Mouse (Mus musculus) lung, postnatal 36 days (tissue): ENCODE measurements around the gene Gm38119.

ENCODE experiments used
- DNase-seq: peaks from one replicate; pipeline ENCODE4 v3.0.0; 2022; ENCODE audit warnings: mixed read lengths

Gm38119 gene

GRCm38 (mm10) chr3:92738996-92739395 lies at the start of gene Gm38119:
Gm38119 (minus strand) TSS chr3:92739096.
- no peak for DNase-seq

- DNase-seq = no peak
Observed at GRCm38 (mm10) chr3:92778799-92779198, 39.9 kb upstream of the Gm38119 start, which contains the start of gene Lce1i. Lce1i (minus strand) TSS chr3:92778899.

- no peak for DNase-seq
Observed at GRCm38 (mm10) chr3:92771573-92771972, 32.7 kb upstream of the Gm38119 start.

- no peak for DNase-seq
Observed at GRCm38 (mm10) chr3:92764965-92765364, 26.1 kb upstream of the Gm38119 start, which contains the start of gene Lce1h. Lce1h (minus strand) TSS chr3:92765065.

- no peak for DNase-seq
Observed at GRCm38 (mm10) chr3:92753197-92753596, 14.3 kb upstream of the Gm38119 start.

GRCm38 (mm10) chr3:92752238-92752637 lies 13.3 kb upstream of the Gm38119 start, which contains the start of gene Lce1g:
Lce1g (minus strand) TSS chr3:92752338.
- no peak for DNase-seq

GRCm38 (mm10) chr3:92722631-92723030 lies 16.3 kb downstream of the Gm38119 start:
- no peak for DNase-seq

- no peak for DNase-seq
Observed at GRCm38 (mm10) chr3:92720250-92720649, 18.6 kb downstream of the Gm38119 start, which contains the start of gene Lce1f. Lce1f (minus strand) TSS chr3:92720350.

- no peak for DNase-seq
Observed at GRCm38 (mm10) chr3:92715122-92715521, 23.8 kb downstream of the Gm38119 start.

- DNase-seq = no peak
Observed at GRCm38 (mm10) chr3:92708974-92709373, 29.9 kb downstream of the Gm38119 start, which contains the start of gene Lce1e. Lce1e (minus strand) TSS chr3:92709074.

GRCm38 (mm10) chr3:92694613-92695012 lies 44.3 kb downstream of the Gm38119 start:
- DNase-seq = no peak

GRCm38 (mm10) chr3:92691688-92692087 lies 47.2 kb downstream of the Gm38119 start:
- no peak for DNase-seq

- DNase-seq = peak; percentile 23
Observed at GRCm38 (mm10) chr3:92689154-92689553, 49.7 kb downstream of the Gm38119 start.
